Mouse (Mus musculus): ENCODE data around the gene Pdgfb.

The Pdgfb gene

GRCm38 (mm10) chr15:80014321-80015210, at the start of gene Pdgfb:
TSS of gene Pdgfb (minus strand) at chr15:80014977.
- no peak for TF ChIP-seq GATA4 (IDR thresholded peaks at IDR 0.05; ENCODE audit: insufficient replicate concordance, low read length)

- TF ChIP-seq GATA4 (IDR thresholded peaks at IDR 0.05; ENCODE audit: insufficient replicate concordance, low read length): no peak
Measured at GRCm38 (mm10) chr15:80062821-80063220, 48.0 kb upstream of the Pdgfb start.

- no peak for TF ChIP-seq GATA4 (IDR thresholded peaks at IDR 0.05; ENCODE audit: insufficient replicate concordance, low read length)
Measured at GRCm38 (mm10) chr15:80062339-80062738, 47.6 kb upstream of the Pdgfb start.

- no peak for TF ChIP-seq GATA4 (IDR thresholded peaks at IDR 0.05; ENCODE audit: insufficient replicate concordance, low read length)
Measured at GRCm38 (mm10) chr15:80061071-80061550, 46.3 kb upstream of the Pdgfb start.

GRCm38 (mm10) chr15:80060356-80061070, 45.7 kb upstream of the Pdgfb start:
- no peak for TF ChIP-seq GATA4 (IDR thresholded peaks at IDR 0.05; ENCODE audit: insufficient replicate concordance, low read length)

GRCm38 (mm10) chr15:80059606-80060005, 44.8 kb upstream of the Pdgfb start:
- TF ChIP-seq GATA4 (IDR thresholded peaks at IDR 0.05; ENCODE audit: insufficient replicate concordance, low read length): no peak

- no peak for TF ChIP-seq GATA4 (IDR thresholded peaks at IDR 0.05; ENCODE audit: insufficient replicate concordance, low read length)
Measured at GRCm38 (mm10) chr15:80058151-80058550, 43.4 kb upstream of the Pdgfb start.

GRCm38 (mm10) chr15:80054034-80054710, 39.4 kb upstream of the Pdgfb start:
- no peak for TF ChIP-seq GATA4 (IDR thresholded peaks at IDR 0.05; ENCODE audit: insufficient replicate concordance, low read length)

GRCm38 (mm10) chr15:80053381-80054033, 38.7 kb upstream of the Pdgfb start:
- TF ChIP-seq GATA4 (IDR thresholded peaks at IDR 0.05; ENCODE audit: insufficient replicate concordance, low read length): no peak

- no peak for TF ChIP-seq GATA4 (IDR thresholded peaks at IDR 0.05; ENCODE audit: insufficient replicate concordance, low read length)
Measured at GRCm38 (mm10) chr15:80051782-80052181, 37.0 kb upstream of the Pdgfb start.

GRCm38 (mm10) chr15:80051092-80051761, 36.5 kb upstream of the Pdgfb start:
- no peak for TF ChIP-seq GATA4 (IDR thresholded peaks at IDR 0.05; ENCODE audit: insufficient replicate concordance, low read length)

- TF ChIP-seq GATA4 (IDR thresholded peaks at IDR 0.05; ENCODE audit: insufficient replicate concordance, low read length): no peak
Measured at GRCm38 (mm10) chr15:80050093-80050492, 35.3 kb upstream of the Pdgfb start.

GRCm38 (mm10) chr15:80047973-80048372, 33.2 kb upstream of the Pdgfb start:
- TF ChIP-seq GATA4 (IDR thresholded peaks at IDR 0.05; ENCODE audit: insufficient replicate concordance, low read length): no peak

- no peak for TF ChIP-seq GATA4 (IDR thresholded peaks at IDR 0.05; ENCODE audit: insufficient replicate concordance, low read length)
Measured at GRCm38 (mm10) chr15:80047242-80047641, 32.5 kb upstream of the Pdgfb start.

All from liver, adult (tissue).